Mouse (Mus musculus) cerebellum, postnatal 36 days (tissue): ENCODE results near the gene Marc1.
A peak's percentile ranks its signal among the peaks of the same experiment; 100 is the strongest.

Experiments
- DNase-seq, 2 experiments: peaks; one replicate each; pipeline ENCODE4 v3.0.0; 2021 to 2022; ENCODE audit warnings: mixed read lengths in 2 of 2

Gene Marc1

GRCm38 (mm10) chr1:184817768-184818167 lies 6.7 kb upstream of the Marc1 start:
- DNase-seq = no peak

GRCm38 (mm10) chr1:184811716-184812250 lies 670 bp upstream of the Marc1 start:
- DNase-seq = no peak

- DNase-seq = no peak
Observed at GRCm38 (mm10) chr1:184809578-184810001, 1.5 kb downstream of the Marc1 start.

- no peak for DNase-seq
Observed at GRCm38 (mm10) chr1:184808418-184809012, 2.6 kb downstream of the Marc1 start.

GRCm38 (mm10) chr1:184807627-184808417 lies 3.3 kb downstream of the Marc1 start:
- no peak for DNase-seq

- DNase-seq = no peak
Observed at GRCm38 (mm10) chr1:184807123-184807522, 4.0 kb downstream of the Marc1 start.

- DNase-seq = no peak
Observed at GRCm38 (mm10) chr1:184805749-184806148, 5.4 kb downstream of the Marc1 start.

GRCm38 (mm10) chr1:184793163-184793876 lies 17.8 kb downstream of the Marc1 start:
- DNase-seq = peak; percentile 9 to 33

GRCm38 (mm10) chr1:184791109-184791508 lies 20.0 kb downstream of the Marc1 start:
- DNase-seq = peak; percentile 18 to 53

GRCm38 (mm10) chr1:184786376-184787151 lies 24.5 kb downstream of the Marc1 start:
- DNase-seq = no peak

- no peak for DNase-seq
Observed at GRCm38 (mm10) chr1:184783641-184784040, 27.5 kb downstream of the Marc1 start.

- DNase-seq = no peak
Observed at GRCm38 (mm10) chr1:184782161-184782513, 29.0 kb downstream of the Marc1 start.

- no peak for DNase-seq
Observed at GRCm38 (mm10) chr1:184781286-184782160, 29.6 kb downstream of the Marc1 start.

GRCm38 (mm10) chr1:184778157-184778556 lies 33.0 kb downstream of the Marc1 start:
- DNase-seq = no peak

GRCm38 (mm10) chr1:184777061-184777795 lies 33.9 kb downstream of the Marc1 start:
- DNase-seq = no peak

- no peak for DNase-seq
Observed at GRCm38 (mm10) chr1:184775289-184775688, 35.8 kb downstream of the Marc1 start.

- no peak for DNase-seq
Observed at GRCm38 (mm10) chr1:184771891-184772249, 39.2 kb downstream of the Marc1 start.

GRCm38 (mm10) chr1:184771202-184771890 lies 39.8 kb downstream of the Marc1 start:
- peak; percentile 67 to 70 for DNase-seq

GRCm38 (mm10) chr1:184763866-184764265 lies 47.2 kb downstream of the Marc1 start:
- no peak for DNase-seq

GRCm38 (mm10) chr1:184762941-184763340 lies 48.2 kb downstream of the Marc1 start:
- DNase-seq = no peak
